Mouse (Mus musculus) B cell, adult 2 months (primary cell): ENCODE results near the gene Mrgprd.

ENCODE experiments used
- DNase-seq, 2 experiments: peaks; one replicate each; pipeline ENCODE4 v3.0.0; 2022

Gene Mrgprd

DNA sequence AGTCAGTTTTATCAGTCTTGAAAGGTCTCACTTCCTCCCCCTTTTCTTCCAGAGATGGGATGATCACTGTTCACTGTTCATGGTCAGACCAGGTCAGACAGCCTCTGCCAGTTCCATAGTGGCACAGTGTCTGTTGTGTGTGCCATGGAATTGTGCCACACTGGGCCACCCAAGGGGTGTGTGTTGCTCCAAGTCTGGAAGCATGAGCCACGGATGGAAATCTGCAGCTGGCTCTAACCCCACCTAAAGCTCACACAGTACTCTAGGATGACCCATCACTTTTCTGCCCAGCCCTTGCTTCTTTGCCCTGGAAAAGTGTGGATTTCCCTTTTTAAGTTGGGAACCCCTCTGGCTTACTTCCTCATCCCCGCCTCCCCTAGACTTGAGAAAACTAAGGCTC is 10.5 kb upstream of the Mrgprd start:
- no peak for DNase-seq

DNA sequence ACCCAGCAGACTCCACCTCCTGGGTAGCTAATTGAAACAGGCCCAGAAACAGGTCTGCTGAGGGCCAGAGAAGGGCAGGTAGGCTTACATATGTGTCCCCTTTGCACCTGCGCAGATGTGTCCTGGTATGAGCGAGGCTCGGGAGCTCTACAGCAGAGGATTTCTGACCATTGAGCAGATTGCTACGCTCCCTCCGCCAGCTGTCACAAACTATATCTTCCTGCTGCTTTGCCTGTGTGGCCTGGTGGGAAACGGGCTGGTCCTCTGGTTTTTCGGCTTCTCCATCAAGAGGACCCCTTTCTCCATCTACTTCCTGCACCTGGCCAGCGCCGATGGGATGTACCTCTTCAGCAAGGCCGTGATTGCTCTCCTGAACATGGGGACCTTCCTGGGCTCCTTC is 7.0 kb upstream of the Mrgprd start:
- DNase-seq = no peak

DNA sequence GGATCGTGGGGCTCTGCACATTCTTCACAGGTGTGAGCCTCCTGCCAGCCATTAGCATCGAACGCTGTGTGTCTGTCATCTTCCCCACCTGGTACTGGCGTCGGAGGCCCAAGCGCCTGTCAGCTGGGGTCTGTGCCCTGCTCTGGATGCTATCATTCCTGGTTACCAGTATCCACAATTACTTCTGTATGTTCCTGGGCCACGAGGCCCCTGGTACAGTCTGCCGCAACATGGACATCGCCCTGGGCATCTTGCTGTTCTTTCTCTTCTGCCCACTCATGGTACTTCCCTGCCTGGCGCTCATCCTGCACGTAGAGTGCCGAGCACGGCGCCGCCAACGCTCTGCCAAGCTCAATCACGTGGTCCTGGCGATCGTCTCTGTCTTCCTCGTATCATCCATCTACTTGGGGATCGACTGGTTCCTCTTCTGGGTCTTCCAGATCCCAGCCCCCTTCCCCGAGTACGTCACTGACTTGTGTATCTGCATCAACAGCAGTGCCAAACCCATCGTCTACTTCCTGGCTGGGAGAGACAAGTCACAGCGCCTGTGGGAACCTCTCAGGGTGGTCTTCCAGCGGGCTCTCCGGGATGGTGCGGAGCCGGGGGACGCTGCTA is 6.5 kb upstream of the Mrgprd start:
- no peak for DNase-seq

DNA sequence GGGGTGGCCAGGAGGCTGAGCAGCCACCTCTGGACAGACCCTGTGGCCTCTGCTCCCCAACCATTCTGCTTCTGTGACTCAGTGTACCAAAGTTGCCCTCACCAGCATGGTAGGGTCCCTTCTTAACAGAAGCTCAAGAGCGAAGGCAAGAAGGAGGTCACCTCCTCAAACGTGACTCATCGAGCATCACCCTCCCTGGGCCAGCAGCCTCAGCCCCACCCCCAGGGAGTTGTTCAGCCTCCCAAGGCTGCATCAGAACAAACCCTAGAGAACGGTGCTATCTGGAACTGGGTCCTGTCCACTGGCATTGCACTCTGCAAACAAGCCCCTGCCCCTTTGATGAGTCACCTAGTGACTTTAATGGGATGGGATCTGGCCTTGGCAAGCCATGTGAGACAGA is 5.8 kb upstream of the Mrgprd start:
- no peak for DNase-seq

DNA sequence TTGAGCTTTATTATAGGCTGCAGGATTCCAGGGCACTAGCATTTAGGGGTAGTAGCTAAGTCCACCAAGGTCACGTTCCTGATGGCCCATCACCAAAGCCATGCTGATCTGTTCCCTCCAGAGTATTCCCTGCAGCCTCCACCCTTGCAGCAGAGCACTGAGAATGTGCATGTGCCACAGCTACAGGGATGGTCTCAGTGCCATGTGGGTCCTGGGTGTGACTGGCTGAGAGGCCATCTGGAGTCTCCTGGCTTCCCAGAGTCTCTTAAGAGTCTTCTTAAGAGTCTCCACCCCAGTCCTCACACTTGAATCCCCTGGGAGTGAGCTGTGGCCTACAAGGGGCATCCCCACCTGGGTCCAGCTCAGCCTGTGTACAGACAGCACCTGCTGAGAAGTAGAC is 4.8 kb upstream of the Mrgprd start:
- DNase-seq = no peak

DNA sequence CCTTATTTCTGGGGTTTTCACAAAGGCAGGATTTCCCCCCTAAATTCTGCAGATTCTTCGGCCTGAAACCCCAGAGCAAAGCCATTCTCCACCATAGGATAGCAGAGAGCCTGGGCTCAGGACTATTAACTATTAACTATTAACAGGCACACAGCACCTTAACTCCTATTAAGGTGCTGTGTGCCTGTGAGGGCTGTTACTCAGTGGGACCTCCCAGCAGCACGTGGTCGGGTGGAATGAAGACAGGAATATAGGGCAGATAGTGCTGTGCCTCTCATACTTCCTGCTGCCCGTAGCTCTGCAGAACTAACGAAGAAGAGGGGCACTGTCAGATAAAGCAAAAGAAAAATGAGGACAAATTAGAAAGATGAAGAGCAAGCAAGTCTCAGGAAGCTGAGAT is 4.1 kb upstream of the Mrgprd start:
- DNase-seq = no peak

DNA sequence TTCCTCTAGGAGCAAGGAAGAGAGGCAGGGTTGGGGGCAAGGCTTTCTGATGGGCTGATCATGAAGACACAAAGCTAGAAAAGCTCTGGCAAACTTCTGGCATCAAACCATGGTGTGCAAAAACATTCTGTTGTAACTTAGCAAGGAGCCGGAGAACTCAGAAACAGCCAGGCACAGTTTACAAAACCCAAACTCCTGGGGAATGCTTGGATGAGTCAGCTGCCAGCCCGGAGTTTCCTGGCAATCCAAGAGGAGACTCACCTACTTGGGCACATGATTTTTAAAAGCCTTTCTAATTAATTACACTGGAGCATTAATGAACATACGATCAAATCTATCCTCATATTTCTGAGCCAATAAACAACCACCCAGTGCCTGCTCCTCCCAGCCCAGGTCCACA is 2.5 kb upstream of the Mrgprd start:
- no peak for DNase-seq

DNA sequence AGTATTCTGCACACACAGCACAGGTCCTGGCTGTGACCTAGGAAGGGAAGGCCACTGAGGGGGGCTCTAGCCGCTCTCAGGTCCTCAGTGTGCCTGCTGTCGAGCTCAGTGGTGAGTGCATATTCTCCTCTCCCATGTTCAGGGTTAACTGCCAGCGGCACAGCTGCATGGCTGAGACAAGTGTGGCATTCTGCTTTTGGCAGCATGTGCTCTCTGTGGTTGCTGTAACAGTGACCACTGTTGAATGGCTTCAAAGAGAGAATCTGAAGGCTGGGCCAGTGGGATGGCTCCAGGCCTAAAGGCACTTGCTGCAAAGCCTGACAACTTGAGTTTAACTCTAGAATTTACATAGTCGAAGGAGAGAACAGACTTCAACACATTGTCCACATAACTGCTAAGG is 2.9 kb downstream of the Mrgprd start:
- no peak for DNase-seq

DNA sequence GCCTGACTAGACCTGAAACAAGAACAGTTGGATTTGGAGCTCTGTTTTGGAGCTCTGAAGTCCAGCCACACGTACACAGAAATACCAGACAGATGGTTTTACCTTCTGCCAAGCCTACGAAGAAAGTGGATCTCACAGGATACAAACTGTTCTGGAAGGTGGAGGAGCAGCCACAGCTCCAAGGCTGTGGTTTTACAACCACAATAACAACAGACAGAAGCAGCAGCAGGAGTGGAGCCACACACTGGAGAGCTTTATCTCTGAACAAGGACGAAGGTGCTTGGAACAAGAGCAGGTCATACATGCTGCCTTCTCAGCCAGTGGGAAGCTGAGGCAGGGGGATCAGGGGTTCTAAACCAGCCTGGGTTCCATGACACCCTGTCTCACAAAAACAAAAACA is 4.8 kb downstream of the Mrgprd start:
- no peak for DNase-seq

DNA sequence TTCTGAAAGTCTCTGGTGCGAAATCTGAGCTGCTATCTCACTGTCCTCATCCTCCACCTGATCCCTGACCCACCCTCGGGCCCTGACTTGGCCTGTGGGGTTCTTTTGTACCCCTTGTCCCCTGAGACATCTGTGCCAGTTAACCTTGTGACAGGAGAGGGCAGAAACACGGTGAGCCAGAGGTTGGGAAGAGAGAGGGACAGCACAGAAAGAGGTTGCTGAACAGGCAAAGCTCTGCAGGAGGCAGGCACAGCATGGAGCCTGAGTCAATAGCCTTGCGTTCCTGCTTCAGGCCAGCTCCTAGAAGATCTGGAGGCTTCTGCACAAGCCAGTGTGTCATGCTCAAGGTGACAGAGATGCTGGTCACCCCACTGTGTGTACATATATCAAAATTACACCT is 9.0 kb downstream of the Mrgprd start:
- DNase-seq = no peak

DNA sequence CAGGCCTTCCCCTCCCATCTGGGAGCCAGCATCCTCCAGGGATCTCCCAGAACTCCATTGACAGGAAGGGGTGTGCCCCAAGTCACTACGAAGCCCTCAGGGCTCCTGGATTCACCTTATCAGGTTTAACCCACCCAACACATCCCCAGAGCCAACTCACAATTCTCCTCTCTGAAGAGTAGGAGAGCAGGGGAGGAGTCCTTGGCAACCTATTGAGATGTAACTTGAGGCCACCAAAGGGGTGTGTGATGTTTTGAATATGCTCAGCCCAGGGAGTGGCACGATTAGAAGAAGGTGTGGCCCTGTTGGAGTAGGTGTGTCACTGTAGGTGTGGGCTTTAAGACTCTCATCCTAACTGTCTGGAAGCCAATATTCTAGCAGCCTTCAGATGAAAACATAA is 11.1 kb downstream of the Mrgprd start:
- DNase-seq = no peak

DNA sequence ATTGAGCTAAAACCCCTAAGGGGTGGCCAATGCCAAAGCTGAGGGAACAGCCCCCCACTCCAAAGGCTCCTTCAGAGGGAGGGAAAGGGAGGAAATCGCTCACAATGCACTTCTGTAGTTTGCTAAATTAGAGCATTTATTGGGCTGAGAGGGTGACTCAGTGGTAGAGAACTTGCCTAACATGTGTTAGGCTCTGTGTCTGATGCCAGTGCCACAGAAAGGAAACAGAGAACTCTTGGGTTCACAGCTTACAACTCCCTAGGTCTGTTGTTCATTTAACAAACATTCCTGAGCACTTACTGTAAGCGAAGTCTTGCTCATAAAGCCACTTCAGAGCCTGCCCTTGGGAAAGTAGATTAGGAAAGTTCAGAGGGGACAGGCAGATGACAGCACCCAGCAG is 15.3 kb downstream of the Mrgprd start:
- no peak for DNase-seq

DNA sequence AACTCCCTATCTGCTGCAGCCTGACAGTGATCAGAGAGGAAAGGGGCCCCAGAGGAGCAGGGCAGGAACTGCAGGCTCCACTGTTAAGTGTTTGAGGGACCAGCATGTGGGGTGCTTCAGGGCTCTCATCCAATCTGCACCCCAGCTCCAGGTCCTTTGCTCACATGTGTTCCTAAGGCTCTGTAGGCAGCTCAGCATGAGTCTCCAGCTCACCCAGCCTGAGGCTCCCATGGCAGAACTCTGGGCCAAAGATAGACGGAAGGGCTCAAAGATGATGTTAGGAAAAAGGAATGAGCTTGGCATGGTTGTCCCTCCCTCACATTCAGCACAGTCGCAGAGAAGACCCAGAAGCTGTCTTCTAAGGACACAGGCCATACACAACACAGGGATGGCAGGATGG is 16.0 kb downstream of the Mrgprd start:
- no peak for DNase-seq

DNA sequence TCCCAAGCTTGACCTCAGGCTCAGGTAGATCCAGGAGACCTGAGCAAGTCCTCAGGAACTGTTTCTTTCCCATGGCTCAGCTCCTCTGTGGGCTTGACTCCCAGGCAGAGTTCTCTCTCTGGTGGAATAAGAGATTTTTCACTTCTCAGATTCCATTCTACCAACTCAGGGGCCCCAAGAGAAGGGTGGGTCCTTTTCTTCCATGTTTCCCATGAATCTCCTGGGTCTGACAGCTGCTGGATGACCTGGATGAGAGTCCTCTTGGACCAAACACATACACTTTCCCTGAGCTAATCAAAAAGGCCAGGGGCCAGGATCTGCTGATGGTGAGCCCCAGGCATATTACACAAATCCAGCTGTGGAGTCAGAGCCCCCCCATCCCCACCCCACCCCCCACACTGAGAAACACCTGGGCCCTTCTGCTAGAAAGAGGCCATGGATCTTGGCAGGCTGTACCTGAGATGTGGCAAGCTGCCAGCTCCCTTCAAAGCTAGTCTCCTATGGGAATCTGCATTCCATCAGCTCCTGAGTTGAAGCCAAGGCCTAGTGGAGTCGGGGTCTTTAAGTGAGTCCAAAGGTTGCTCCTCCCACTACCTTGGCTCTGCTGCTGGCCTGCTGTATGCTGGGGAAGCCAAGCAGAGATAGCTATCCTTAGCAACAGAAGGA is 17.9 kb downstream of the Mrgprd start:
- DNase-seq = no peak

DNA sequence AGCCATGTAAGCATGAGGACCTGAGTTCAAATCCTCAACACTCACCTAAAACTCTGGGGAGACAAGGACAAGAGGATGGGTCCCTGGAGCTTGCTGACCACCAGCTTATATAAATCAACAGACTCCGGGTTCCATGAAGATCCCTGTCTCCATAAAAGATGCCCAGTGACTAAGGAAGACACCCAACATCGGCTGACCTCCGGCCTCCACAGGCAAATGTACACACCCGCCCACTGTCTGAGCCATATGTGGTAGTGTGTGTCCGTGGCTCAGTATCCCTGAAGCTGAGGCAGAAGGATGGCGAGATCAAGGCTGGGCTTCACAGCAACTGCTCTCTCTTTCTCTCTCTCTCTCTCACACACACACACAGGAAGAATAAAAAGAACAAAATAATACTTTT is 19.3 kb downstream of the Mrgprd start:
- no peak for DNase-seq

DNA sequence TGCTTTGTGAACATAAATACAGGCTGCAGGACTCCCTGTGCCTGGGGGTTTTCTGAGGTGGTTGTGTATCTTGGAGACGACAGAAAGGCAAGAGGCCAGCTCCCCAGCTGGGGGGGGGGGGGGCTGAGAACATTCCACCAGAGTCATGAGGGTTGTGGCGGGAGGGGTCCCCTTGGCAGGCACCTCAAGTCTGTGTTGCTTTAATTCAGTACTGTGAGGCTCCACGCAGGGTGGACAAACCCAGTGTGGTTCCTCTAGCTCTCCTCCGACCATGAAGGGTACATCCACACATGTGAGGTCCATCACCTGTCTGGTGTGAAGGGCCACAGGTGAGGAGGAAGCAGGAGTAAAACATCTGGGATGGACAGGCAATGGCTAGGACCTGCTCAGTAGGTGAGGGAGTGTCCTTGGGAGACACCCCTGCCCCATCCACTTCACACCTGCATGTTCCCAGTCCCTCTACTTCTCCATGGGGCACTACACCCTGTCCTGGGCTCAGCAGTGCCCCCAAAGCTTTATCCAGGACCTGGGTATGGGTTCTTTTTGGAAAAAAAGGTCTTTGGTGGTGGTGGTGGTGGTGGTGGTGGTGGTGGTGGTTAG is 19.9 kb downstream of the Mrgprd start:
- no peak for DNase-seq

DNA sequence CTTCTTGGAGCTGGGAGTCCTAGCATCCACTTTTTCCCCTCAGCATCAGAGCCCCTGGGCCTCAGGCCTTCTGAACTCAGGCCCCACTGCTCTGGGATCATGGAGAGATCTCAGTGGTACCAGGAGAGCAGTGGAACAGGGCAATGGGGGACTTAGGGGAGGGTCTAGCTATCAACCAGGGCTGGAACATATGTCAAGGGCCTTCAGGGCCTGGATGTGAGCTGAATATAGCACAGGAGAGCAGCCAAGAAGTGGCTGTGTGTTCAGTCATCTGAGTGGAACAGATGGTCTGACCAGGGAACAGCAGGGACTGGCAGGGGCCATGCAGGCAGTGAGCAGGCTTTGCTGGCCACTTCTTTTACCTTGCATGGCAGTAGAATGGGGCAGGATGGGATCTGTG is 20.6 kb downstream of the Mrgprd start:
- no peak for DNase-seq

DNA sequence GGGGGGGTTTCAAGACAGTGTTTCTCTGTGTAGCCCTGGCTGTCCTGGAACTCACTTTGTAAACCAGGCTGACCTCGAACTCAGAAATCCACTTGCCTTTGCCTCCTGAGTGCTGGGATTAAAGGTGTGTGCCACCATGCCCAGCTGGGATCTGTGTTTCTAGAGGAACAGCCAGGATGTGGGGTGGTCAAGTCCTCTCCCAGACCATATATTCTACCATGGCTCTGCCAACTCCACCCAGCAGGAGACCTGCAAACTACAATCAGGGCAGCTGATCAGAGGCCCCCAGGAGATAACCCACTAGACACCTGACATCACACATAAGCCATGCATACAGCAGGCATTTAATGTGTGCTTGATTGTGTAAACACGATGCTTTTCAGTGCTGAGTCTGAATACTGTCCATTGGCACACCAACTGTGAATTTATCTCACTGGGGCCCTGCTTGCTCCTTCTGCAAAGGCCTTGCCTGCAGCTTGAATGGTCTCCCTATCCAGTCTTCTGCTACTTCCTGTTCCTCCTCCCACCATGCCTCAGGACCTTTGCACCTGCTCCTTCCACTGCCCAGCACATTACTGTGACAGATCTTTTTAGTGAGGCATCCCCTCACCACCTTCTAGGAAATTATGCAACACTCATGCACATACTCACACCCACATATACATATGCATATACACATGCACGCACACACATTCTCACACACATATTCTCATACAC is 21.1 kb downstream of the Mrgprd start:
- DNase-seq = no peak

DNA sequence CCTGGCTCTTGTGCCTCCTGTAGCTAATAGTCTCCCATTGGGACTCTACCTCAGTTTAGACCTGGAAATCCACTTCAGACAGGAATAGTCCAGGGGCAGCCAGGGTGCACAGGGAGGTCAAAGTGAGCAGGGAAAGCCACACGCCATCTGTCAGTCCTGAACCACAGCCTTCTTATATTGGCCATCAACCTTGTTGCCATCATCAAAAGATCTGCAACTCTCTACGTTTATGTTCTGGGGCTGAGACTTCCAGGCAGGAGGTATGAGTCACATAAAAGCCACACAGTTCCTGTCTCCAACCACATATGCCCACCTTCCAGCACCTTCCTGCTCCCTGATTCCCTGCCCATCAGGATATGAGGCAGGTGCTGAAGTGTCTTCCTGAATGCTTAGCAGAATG is 23.3 kb downstream of the Mrgprd start:
- no peak for DNase-seq

DNA sequence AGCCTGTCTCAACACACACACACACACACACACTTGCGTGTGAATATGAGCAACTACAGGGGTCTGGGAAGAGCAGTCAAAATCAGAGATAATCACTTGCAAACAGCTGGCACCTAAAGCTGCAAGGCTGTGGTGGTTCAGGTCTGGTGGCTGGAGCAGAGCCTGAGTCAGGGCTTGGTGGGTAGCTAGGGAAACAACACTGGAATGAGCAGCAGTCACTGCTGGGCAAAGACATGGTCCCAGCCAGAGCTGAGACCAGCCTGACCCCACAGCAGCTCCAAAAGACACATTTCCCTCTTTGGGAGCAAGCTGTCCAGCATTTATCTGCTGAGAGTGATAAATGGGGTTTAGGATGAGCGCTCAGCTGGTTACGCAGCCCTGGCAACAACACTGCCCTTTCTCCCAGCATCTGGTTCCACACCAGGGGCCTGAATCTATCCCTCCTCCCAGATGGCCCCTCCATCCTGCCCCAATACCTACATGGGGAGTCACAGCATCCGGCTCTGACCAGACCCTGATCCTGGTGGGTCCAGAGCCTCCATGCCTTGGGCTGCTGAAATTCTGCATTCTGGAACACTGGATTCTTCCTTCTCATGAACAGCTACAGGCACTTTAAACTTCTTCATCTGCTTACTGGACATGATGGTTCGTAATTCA is 25.7 kb downstream of the Mrgprd start:
- no peak for DNase-seq
